Mouse (Mus musculus): ENCODE data around the gene Tubb4b.

DNA sequence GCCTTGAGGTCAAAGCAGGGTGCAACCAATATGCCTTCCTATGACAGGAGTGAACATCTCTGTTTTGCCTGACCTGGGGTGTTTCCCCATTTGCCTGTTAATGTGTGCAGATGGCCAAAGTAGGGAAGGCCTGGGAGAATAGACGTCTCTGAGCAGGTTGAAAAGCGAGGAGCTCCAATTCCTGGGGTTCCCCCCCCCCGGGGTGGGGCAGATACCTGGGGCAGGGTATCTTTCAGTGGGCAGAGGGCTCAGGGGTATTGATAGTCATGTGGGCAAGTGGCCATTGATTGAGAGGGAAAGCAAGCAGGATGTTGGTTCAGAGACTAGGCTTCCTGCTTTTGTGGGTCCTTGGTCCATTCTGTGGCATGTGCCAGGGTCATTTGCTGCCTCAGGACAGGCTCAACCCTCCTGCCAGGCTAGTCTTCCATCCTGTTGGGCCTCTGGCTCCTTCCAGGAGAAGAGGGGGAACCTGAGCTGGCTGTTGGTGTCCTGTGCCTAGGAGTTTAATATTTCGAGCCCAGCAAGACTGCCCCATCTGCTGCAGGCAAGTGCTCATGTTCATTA, 43.3 kb upstream of the Tubb4b start:
- TF ChIP-seq USF1 (IDR thresholded peaks at IDR 0.05; ENCODE audit: low read depth) (no peak), POLR2A (IDR thresholded peaks at IDR 0.05; ENCODE audit: insufficient read length, low read depth) (no peak), E2F4 (IDR thresholded peaks at IDR 0.05; ENCODE audit: insufficient read depth) (no peak), TCF12 (IDR thresholded peaks at IDR 0.05; ENCODE audit: insufficient read depth, poor library complexity, severe bottlenecking) (no peak), MAX (IDR thresholded peaks at IDR 0.05; ENCODE audit: low read depth) (no peak), POLR2AphosphoS2 (IDR thresholded peaks at IDR 0.05; ENCODE audit: insufficient read length, low read depth) (no peak), REST (IDR thresholded peaks at IDR 0.05; ENCODE audit: insufficient read depth, insufficient read length) (no peak), CEBPB (IDR thresholded peaks at IDR 0.05; ENCODE audit: insufficient read depth, poor library complexity, severe bottlenecking) (no peak), MYOG (IDR thresholded peaks at IDR 0.05; ENCODE audit: control insufficient read depth in 1 of 3, insufficient read depth in 1 of 3, insufficient read length in 2 of 3, low read depth in 2 of 3) (no peak), SRF (IDR thresholded peaks at IDR 0.05; ENCODE audit: control insufficient read depth, insufficient read length, low read depth) (no peak), TCF3 (IDR thresholded peaks at IDR 0.05; ENCODE audit: insufficient read length, low read depth) (no peak), MYOD1 (IDR thresholded peaks at IDR 0.05; ENCODE audit: control insufficient read depth in 1 of 3, insufficient read length in 2 of 3, low read depth in 2 of 3) (no peak)

All from myocyte (in vitro differentiated cells).